Mouse (Mus musculus): ENCODE measurements around the gene Slc25a1.
"Not testable (repeated sequence)": the region's sequence is repeated elsewhere in the genome, so short reads cannot be mapped to it uniquely, and the experiment has no call there.

The Slc25a1 gene

GRCm38 (mm10) chr16:17928087-17928580, at the start of gene Slc25a1:
Gene Slc25a1 (minus strand): TSS chr16:17928219.
- Histone ChIP-seq H3K4me3 (replicated peaks; ENCODE audit: low read length) (peak within 1 kb of the TSS; percentile 95), H3K27me3 (ENCODE audit: insufficient read depth, low read length) (no peaks in the 10 kb centered on the region), H3K36me3 (ENCODE audit: insufficient read depth, low read length) (peaks cover 54% of the 10 kb centered on the region), H3K4me1 (replicated peaks; ENCODE audit: low read depth, low read length) (peaks cover 70% of the 10 kb centered on the region), H3K9me3 (ENCODE audit: low read length) (no peaks in the 10 kb centered on the region)
- no peak for TF ChIP-seq NANOG (IDR thresholded peaks at IDR 0.05; ENCODE audit: borderline replicate concordance, low read length)
- TF ChIP-seq POU5F1 (IDR thresholded peaks at IDR 0.05; ENCODE audit: borderline replicate concordance, low read length) = no peak

GRCm38 (mm10) chr16:17971853-17972252, 43.8 kb upstream of the Slc25a1 start:
- no peak for TF ChIP-seq POU5F1 (IDR thresholded peaks at IDR 0.05; ENCODE audit: borderline replicate concordance, low read length)
- no peak for TF ChIP-seq NANOG (IDR thresholded peaks at IDR 0.05; ENCODE audit: borderline replicate concordance, low read length)
- TF ChIP-seq CTCF (conservative IDR thresholded peaks at IDR 0.05; ENCODE audit: low read length) = no peak
- Histone ChIP-seq H3K27me3 (ENCODE audit: insufficient read depth, low read length) (no peaks in the 10 kb centered on the region), H3K4me1 (replicated peaks; ENCODE audit: low read depth, low read length) (no peaks in the 10 kb centered on the region), H3K4me3 (replicated peaks; ENCODE audit: low read length) (no peak overlapping the region), H3K36me3 (ENCODE audit: insufficient read depth, low read length) (no peaks in the 10 kb centered on the region), H3K9me3 (ENCODE audit: low read length) (peaks cover 8% of the 10 kb centered on the region)

DNA sequence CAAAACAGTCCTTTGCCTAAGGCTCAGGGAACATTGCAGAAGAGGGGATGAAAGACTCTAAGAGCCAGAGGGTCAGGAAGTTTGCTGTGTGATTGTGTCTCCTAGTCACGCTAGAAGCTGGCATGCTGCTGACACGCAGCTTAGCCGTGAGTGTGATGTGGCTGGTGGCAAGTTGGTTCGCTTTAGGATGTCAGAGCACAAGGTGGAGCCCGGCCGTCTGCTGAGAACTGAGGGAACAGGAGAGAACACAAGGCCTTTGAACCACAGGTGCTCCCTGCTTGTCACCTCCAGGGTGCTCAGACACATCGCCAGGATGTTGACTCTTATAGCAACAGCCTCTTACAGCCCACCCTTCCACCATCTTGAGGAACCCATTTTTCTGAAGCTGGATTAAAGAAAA, 34.1 kb upstream of the Slc25a1 start:
- Histone ChIP-seq H3K36me3 (ENCODE audit: insufficient read depth, low read length) (no peaks in the 10 kb centered on the region), H3K4me1 (replicated peaks; ENCODE audit: low read depth, low read length) (no peaks in the 10 kb centered on the region), H3K27me3 (ENCODE audit: insufficient read depth, low read length) (no peaks in the 10 kb centered on the region), H3K9me3 (ENCODE audit: low read length) (peaks cover 32% of the 10 kb centered on the region), H3K4me3 (replicated peaks; ENCODE audit: low read length) (no peak overlapping the region)
- no peak for TF ChIP-seq CTCF (conservative IDR thresholded peaks at IDR 0.05; ENCODE audit: low read length)
- TF ChIP-seq POU5F1 (IDR thresholded peaks at IDR 0.05; ENCODE audit: borderline replicate concordance, low read length) = no peak
- no peak for TF ChIP-seq NANOG (IDR thresholded peaks at IDR 0.05; ENCODE audit: borderline replicate concordance, low read length)

- not testable (repeated sequence) for H3K36me3 ChIP-seq (ENCODE audit: insufficient read depth, low read length); H3K27me3 ChIP-seq (ENCODE audit: insufficient read depth, low read length); H3K4me1 ChIP-seq (replicated peaks; ENCODE audit: low read depth, low read length)
- peak overlapping the region; percentile 13; the same call in 1 of the 2 replicates for H3K4me3 ChIP-seq (replicated peaks; ENCODE audit: low read length)
- peaks cover 58% of the 10 kb centered on the region for H3K9me3 ChIP-seq (ENCODE audit: low read length)
These were observed 28.1 kb upstream of the Slc25a1 start for GRCm38 (mm10) chr16:17956052-17956638.

DNA sequence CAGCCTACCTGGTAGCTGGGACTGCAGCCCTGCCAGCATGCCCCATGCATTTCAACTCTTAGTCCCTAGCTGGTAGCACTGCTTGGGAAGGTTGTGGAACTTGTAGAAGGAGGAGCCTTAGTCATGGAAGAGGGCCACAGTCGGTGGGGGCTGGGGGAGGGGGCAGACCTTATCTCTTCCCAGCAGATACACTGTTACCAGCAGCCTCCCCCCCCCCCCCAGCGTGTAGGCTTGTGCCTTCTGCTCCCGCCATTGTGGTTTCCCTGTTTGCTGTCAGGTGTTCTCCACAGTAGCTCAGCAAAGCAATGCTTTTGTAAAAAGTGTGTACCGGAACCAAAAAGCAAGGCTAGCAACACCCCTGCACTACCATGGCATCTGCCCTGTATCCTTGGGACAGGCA, 23.6 kb upstream of the Slc25a1 start:
- Histone ChIP-seq H3K36me3 (ENCODE audit: insufficient read depth, low read length) (no peaks in the 10 kb centered on the region), H3K4me3 (replicated peaks; ENCODE audit: low read length) (no peak overlapping the region), H3K27me3 (ENCODE audit: insufficient read depth, low read length) (no peaks in the 10 kb centered on the region; the same call in 1 of the 2 replicates), H3K9me3 (ENCODE audit: low read length) (peaks cover 52% of the 10 kb centered on the region), H3K4me1 (replicated peaks; ENCODE audit: low read depth, low read length) (no peaks in the 10 kb centered on the region)
- TF ChIP-seq NANOG (IDR thresholded peaks at IDR 0.05; ENCODE audit: borderline replicate concordance, low read length) (no peak), POU5F1 (IDR thresholded peaks at IDR 0.05; ENCODE audit: borderline replicate concordance, low read length) (no peak)

- no peaks in the 10 kb centered on the region for H3K36me3 ChIP-seq (ENCODE audit: insufficient read depth, low read length)
- peaks cover 3% of the 10 kb centered on the region; the same call in 1 of the 2 replicates for H3K27me3 ChIP-seq (ENCODE audit: insufficient read depth, low read length)
- peaks cover 43% of the 10 kb centered on the region for H3K9me3 ChIP-seq (ENCODE audit: low read length)
- H3K4me3 ChIP-seq (replicated peaks; ENCODE audit: low read length) = no peak overlapping the region
- peaks cover 7% of the 10 kb centered on the region for H3K4me1 ChIP-seq (replicated peaks; ENCODE audit: low read depth, low read length)
- TF ChIP-seq NANOG (IDR thresholded peaks at IDR 0.05; ENCODE audit: borderline replicate concordance, low read length) (no peak), CTCF (conservative IDR thresholded peaks at IDR 0.05; ENCODE audit: low read length) (no peak), POU5F1 (IDR thresholded peaks at IDR 0.05; ENCODE audit: borderline replicate concordance, low read length) (no peak)
These were observed 22.0 kb upstream of the Slc25a1 start for GRCm38 (mm10) chr16:17950068-17950467.

DNA sequence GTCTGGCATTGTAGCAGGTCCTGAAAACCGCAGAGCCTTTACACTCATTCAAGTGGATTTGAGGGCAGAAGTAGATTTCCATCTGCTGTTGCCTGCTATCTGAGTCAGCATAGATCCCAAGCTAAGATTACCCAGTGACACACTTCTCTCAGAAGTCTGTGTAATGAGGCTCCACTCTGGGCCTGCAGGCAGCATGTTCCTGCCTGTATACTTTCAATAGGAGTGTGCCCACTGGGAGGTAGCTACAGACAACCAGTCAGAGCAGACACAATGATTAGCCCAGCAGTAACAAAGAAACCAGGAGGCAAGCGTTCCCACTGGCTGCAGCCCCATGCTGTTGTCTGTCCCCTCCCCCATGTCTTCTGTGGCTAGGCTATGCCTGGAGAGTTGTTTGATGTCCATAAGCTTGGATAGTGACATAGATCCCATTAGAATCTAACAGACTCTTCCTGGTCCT, 21.4 kb upstream of the Slc25a1 start:
- peaks cover 3% of the 10 kb centered on the region; the same call in 1 of the 2 replicates for H3K27me3 ChIP-seq (ENCODE audit: insufficient read depth, low read length)
- TF ChIP-seq CTCF (conservative IDR thresholded peaks at IDR 0.05; ENCODE audit: low read length) (no peak), NANOG (IDR thresholded peaks at IDR 0.05; ENCODE audit: borderline replicate concordance, low read length) (no peak), POU5F1 (IDR thresholded peaks at IDR 0.05; ENCODE audit: borderline replicate concordance, low read length) (no peak)
- H3K36me3 ChIP-seq (ENCODE audit: insufficient read depth, low read length) = no peaks in the 10 kb centered on the region
- H3K4me3 ChIP-seq (replicated peaks; ENCODE audit: low read length) = no peak overlapping the region
- H3K9me3 ChIP-seq (ENCODE audit: low read length) = peaks cover 40% of the 10 kb centered on the region
- H3K4me1 ChIP-seq (replicated peaks; ENCODE audit: low read depth, low read length) = peaks cover 9% of the 10 kb centered on the region

GRCm38 (mm10) chr16:17945081-17945831, 17.2 kb upstream of the Slc25a1 start:
- TF ChIP-seq NANOG (IDR thresholded peaks at IDR 0.05; ENCODE audit: borderline replicate concordance, low read length) (0 out of 2 replicates have a peak, but pooled peaks have one; percentile 7), CTCF (conservative IDR thresholded peaks at IDR 0.05; ENCODE audit: low read length) (no peak), POU5F1 (IDR thresholded peaks at IDR 0.05; ENCODE audit: borderline replicate concordance, low read length) (no peak)
- Histone ChIP-seq H3K9me3 (ENCODE audit: low read length) (peaks cover 22% of the 10 kb centered on the region), H3K36me3 (ENCODE audit: insufficient read depth, low read length) (no peaks in the 10 kb centered on the region), H3K4me3 (replicated peaks; ENCODE audit: low read length) (no peak overlapping the region), H3K27me3 (ENCODE audit: insufficient read depth, low read length) (peaks cover 3% of the 10 kb centered on the region; the same call in 1 of the 2 replicates), H3K4me1 (replicated peaks; ENCODE audit: low read depth, low read length) (peaks cover 9% of the 10 kb centered on the region)

Data from E14TG2a.4 (cell line).